Mouse (Mus musculus): ENCODE measurements around the gene Ap4e1.

Ap4e1 gene

DNA sequence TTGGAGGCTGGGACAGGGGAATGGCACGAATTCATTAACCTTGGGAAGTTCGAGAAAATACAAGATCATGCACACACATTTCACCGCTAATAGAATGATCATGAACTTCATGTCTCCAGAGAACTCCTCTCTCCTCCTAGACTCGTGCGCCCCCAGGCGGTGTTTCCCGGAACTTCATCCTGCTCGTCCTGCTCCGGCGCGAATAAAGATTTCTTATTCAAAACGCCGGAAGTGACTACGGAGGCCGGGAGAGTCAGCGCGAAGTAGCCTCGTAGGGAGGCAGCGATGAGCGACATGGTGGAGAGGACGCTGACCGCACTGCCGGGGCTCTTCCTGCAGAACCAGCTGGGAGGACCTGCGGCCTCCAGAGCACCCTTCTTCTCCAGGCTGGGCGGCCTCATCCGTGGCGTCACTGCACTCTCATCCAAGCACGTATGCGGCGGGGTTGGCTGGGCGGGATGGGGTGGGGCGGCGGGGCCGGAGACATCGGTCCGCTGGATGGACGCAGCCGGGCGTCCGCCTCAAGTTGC is at the start of gene Ap4e1:
Ap4e1 (plus strand) TSS at position 249 of the 530 bp plus-strand sequence.
- in situ Hi-C loops (cut with MboI, MseI): loop anchor here (5.0 to 10.0 kb wide), 2 partner anchors 224 to 416 kb away; partner anchors contain the start of gene Usp50

- in situ Hi-C loops (cut with MboI, MseI): no loop called here
Measured at GRCm38 (mm10) chr2:126961696-126962095, 46.8 kb upstream of the Ap4e1 start.

GRCm38 (mm10) chr2:126977428-126977827 is 31.1 kb upstream of the Ap4e1 start:
- in situ Hi-C loops (cut with MboI, MseI): no loop called here

- in situ Hi-C loops (cut with MboI, MseI): loop anchor here (10.0 kb wide), 1 partner anchor 442 kb away; the partner anchor contains the start of gene Gpat2
Measured at GRCm38 (mm10) chr2:126983221-126983620, 25.3 kb upstream of the Ap4e1 start.

GRCm38 (mm10) chr2:126989919-126990318 is 18.6 kb upstream of the Ap4e1 start:
- in situ Hi-C loops (cut with MboI, MseI): loop anchor here (10.0 kb wide), 1 partner anchor 435 kb away; the partner anchor contains the start of gene Gpat2

DNA sequence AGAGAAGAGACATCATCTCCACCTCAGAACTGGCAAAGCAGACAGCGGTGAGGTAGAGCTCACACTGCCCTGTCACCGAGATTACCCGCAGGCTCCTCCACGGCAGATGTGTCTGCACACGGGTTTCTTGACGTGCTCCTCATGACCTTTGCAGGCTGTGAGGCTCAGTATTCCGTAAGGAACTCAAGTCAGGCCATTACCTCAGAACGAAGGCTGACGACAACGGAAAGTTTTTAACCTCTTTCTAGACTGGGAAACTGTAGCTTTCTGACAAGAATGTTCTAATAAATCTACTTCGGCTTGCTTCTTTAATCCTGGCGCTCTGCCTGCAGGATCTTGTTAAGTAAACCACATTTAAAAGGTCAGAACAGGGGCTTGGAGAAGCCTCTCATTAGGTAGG is 15.8 kb upstream of the Ap4e1 start:
- in situ Hi-C loops (cut with MboI, MseI): no loop called here

DNA sequence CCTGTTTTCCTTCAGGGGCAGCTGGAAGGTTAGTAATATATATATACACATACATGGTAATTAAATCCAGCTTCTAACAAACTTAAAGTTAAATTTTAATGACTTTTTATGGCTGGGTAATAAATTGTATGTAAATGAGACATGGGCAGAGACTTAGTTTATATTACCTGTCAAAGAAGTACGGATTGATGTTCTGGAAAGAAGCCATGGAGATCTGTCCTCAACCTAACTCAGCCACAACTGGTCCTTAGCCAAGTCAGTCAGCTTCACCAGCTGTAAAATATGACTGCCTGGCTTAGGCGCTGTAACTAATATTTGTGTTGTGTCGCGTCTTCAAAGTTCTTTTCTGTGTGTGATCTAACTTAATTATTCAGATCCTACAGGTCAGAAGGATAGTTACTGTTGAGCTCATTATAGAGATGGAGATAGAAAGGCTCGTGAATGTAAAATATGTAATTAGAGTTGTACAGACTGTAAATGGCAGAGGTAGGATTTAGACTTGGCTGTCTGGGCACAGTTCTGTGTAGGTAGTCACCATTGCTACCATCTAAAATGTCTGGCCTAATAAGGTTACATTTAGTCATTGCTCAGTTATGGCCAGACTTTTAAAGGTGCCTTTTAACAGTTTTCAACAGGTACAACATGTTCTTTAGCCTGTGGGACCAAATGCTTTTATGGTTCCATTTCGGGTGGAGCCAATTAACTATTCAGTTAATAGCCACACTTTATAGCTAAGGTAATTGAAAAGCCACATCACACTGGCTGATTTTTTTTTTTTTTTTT is 13.9 kb upstream of the Ap4e1 start:
- in situ Hi-C loops (cut with MboI, MseI): no loop called here

DNA sequence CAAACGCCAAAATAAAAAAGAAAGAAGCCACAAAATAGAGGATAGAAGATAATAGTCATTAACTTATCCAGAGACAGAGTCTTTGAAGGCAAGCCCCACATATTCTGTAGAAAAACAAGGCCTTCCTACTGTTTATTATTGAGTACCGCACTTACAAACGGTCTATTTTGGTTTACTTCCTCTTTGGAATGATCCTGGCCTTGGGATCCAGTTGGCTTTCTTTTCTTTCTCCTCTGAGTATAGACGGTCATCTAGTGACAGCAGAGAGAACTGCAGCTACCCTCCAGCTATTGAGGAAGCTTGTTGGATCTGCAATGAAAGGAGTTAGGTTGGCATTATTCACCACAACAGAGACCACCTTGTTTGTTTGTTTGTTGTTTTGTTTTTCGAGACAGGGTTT is 11.8 kb upstream of the Ap4e1 start:
- in situ Hi-C loops (cut with MboI, MseI): no loop called here

- in situ Hi-C loops (cut with MboI, MseI): no loop called here
Measured at GRCm38 (mm10) chr2:126998219-126998618, 10.3 kb upstream of the Ap4e1 start.

GRCm38 (mm10) chr2:127000406-127001324 is 7.9 kb upstream of the Ap4e1 start:
- in situ Hi-C loops (cut with MboI, MseI): loop anchor here (5.0 to 10.0 kb wide), 2 partner anchors 78 to 216 kb away; partner anchors contain the start of gene Usp50

- in situ Hi-C loops (cut with MboI, MseI): loop anchor here (5.0 to 10.0 kb wide), 2 partner anchors 82 to 219 kb away; partner anchors contain the start of gene Usp50
Measured at GRCm38 (mm10) chr2:127004046-127004445, 4.5 kb upstream of the Ap4e1 start.

- in situ Hi-C loops (cut with MboI, MseI): loop anchor here (5.0 to 10.0 kb wide), 2 partner anchors 222 to 415 kb away; partner anchors contain the start of gene Usp50
Measured at GRCm38 (mm10) chr2:127006634-127007370, 1.7 kb upstream of the Ap4e1 start.

- in situ Hi-C loops (cut with MboI, MseI): loop anchor here (5.0 to 10.0 kb wide), 2 partner anchors 223 to 415 kb away; partner anchors contain the start of gene Usp50
Measured at GRCm38 (mm10) chr2:127007509-127007908, 1.0 kb upstream of the Ap4e1 start.

DNA sequence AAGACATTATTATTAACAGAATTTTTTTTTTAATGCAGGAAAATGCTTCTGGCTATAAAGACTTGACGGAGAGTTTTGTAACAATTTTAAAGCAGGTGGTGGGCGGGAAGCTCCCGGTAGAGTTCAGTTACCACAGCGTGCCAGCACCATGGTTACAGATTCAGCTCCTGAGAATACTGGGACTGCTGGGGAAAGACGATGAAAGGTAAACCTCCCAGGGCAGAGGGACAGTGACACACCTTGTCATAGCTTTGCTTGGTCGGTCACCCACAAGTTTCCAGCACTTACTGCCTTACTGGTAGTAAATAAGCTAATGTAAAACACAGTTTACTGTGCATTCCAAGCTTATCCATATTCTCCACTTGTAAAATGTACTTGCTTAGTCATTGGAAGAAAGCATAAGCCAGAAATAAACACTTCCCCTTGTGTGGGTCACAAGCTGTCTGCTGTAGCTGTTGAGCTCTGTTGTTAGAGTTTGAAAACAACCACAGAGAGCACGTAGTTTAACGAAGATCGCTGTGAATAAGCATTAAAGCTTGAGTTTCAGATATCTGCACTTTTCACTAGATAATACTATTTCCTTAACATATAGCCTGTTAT is 26.6 kb downstream of the Ap4e1 start:
- in situ Hi-C loops (cut with MboI, MseI): no loop called here

DNA sequence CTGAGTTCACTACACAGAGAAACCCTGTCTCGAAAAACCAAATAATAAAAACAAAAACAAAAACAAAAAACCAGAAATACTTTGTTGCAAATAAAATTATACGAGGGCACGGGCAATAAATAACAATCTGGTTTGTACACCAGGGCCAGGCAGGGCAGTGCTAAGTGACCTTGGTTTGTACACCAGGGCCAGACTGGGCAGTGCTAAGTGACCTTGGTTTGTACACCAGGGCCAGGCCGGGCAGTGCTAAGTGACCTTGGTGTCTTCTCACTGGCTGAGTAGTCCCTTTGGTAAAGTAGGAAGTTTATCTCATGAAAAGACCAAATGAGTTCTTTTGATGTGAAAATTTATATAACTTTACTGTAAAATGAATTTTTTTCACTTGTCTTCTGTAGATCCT is 28.8 kb downstream of the Ap4e1 start:
- in situ Hi-C loops (cut with MboI, MseI): no loop called here

- in situ Hi-C loops (cut with MboI, MseI): no loop called here
Measured at GRCm38 (mm10) chr2:127061471-127061870, 53.0 kb downstream of the Ap4e1 start.

DNA sequence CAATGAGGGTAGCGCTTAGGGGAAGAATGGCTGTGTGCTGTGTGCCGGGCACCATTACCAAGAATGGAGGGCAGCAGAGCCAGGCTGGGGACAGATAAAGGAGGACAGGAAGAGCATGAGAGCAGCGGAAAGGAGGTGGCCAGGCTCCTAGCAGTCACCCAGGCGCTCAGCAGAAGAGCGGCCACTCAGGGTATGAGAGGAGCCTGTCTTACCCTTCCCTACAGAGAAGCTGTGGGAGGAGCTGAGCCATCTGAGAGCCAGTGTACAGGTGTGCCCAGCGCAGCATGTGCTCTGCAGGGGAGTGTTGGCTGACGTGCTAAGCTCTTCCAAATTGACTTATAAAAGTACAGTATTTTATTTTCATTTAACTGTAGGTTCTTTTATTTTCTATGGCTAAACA is 60.3 kb downstream of the Ap4e1 start:
- in situ Hi-C loops (cut with MboI, MseI): no loop called here

- in situ Hi-C loops (cut with MboI, MseI): loop anchor here (5.0 kb wide), 1 partner anchor 62 kb away; the partner anchor contains the start of gene Ncaph
Measured at GRCm38 (mm10) chr2:127069781-127070434, 61.4 kb downstream of the Ap4e1 start.

DNA sequence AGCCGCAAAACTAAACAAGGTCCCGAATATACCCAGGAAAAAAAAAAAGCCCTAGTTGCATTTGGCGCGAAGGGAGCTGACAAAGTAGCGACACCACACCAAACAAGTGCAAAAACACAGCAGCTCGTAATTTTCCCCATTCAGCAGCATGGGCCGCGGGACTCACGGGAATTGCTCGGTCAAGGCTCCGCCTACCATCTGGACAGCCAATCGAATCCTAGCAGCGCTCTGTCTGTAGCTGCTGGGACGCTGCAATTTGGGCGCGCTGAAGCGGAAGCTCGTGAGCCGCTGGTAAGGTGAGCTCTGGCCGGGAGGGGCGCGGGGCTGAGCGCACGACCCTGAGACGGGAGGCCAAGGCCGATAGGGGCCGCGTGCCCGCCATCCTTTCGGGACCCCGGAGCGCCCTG is 61.9 kb downstream of the Ap4e1 start, which contains the start of gene Blvra:
Blvra (plus strand) TSS at position 231 of the 407 bp plus-strand sequence.
- in situ Hi-C loops (cut with MboI, MseI): loop anchor here (5.0 kb wide), 1 partner anchor 62 kb away; the partner anchor contains the start of gene Ncaph

GRCm38 (mm10) chr2:127070879-127071278 is 62.4 kb downstream of the Ap4e1 start:
- in situ Hi-C loops (cut with MboI, MseI): loop anchor here (5.0 kb wide), 1 partner anchor 61 kb away; the partner anchor contains the start of gene Ncaph
